Mouse (Mus musculus) neutrophil, adult 5-6 weeks (primary cell): ENCODE measurements around the gene Grm5. TPM values are rescaled to one million over a fixed set of nuclear protein-coding genes. Genes with fewer than 3 reads are reported as not detected.
A peak's percentile ranks its signal among the peaks of the same experiment; 100 is the strongest.

Experiments used
- ATAC-seq: fragments of 151-379, 151-347 bp; 2 replicates; pipeline ENCODE4 v1.8.0; 2017; ENCODE audit warnings: mild to moderate bottlenecking, moderate TSS enrichment; ENCODE audit not compliant: insufficient number of reproducible peaks, poor library complexity, low FRiP score, severe bottlenecking; ENCODE audit errors: extremely low read depth
- total RNA-seq: library from RNA; stranded (forward); fragments of 200-1000 nt; gene quantifications from 2 replicates; pipeline ENCODE4 v1.2.3, GENCODE M21; 2017

Gene Grm5
- total RNA-seq, 1 experiment from 2014 or later, result 0.47 TPM

DNA sequence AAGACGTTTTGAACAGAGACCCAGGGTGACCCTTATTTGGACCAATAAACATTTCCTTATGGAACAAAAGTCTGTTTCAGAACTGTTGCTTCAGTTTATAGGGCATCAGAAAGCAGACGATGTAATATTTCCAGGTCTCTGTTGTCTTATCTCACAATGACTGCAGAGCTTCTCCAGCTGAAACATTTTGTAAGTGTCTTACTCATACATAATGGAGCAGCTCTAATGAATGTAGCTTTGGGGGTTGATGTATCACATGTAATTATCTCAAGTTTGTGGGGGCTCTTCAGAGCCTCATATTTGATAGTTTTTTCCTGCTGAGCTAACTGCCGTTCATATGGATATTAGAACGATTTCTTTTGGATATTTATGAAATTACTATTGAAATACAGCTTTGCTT lies 250.7 kb downstream of the Grm5 start:
- ATAC-seq, result no peak

DNA sequence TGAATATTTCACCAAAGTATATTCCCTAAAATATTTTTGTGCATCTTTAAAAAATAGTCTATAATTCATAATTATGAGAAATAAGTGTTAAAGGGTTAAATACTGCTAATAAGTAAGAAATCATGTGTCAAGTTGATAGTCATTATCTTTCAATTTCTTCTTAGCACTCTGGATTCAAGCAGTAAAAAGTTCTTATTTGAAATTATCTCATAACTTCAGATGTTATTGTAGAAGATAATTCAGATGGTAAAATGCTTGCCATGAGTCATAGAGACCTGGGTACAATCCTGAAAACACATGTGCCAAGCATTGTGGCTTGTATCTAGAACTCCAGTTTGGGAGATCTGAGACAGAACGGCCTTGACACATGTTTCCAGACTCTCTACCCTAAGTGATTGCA lies 254.6 kb downstream of the Grm5 start:
- no peak for ATAC-seq

DNA sequence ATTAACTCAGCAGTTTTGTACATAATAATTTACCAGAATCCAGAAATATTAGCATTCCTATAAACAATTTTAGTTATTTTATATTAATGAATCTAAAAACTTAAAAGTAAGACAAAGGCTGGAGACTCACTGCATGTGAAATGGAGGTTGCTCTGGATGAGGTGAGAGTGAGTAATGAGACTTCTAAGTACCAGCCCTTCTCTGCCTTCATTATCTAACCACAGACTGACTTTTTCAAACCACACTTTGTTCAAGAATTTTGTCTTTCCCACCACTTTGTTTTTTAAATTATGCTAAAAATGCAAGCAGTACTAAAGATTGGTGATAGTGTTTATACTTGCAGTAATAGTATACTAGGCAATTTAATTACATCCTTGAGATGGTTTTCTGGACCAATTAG lies 259.5 kb downstream of the Grm5 start:
- no peak for ATAC-seq

DNA sequence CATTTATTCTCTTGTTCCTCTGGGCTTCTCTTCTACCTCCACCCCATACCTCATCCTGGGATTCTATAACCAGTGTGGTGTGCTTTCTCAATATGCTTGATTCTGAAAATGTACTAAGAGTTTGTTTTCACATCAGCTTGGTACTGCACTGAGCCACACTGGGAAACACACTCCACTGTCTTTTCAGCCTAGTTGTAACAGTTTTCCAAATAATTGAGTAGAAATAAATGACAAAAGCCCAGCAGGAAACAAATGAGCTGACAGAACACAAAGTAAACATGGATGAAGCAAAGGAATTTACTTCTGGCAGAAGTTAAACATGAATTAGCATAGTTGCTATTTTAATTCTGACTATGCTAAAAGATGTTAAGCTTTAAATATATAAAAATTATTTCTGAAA lies 262.1 kb downstream of the Grm5 start:
- no peak for ATAC-seq

DNA sequence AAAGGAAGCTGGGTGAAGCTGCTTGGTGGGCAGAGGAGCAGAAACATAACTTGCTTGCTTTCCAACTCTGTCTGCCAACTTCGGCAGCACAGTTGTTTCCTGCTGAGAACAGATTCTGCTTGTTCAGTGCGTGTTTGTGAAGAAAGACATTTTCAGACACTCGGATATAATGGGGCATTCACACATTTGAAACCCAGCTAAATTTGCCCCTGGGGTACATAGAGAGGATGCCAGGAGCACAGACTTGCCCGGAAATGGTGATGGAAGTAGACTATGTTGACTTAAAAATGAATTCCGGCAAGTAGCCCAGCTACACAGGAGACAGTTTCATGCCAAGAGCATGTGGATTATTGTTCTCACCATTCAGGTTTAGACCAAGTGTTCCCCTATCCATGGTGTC lies 342.0 kb downstream of the Grm5 start:
- ATAC-seq, result no peak

DNA sequence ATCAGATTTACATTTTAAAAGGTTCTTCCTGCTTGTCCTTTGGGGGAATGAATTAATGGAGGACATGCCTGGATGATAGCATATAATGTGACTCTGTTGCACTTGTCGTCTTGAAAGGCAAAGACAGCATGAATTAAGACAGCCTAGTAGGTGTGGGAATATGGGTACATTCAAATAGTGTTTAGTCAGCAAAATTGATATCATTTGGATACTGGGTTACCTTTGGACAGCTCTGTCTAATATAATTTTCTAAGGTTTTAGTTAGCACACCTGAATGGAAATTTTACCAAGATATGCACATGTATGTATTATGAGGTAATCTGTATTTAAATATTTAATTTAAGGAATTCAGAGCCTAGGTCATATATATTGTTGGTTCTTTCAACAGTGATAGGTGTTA lies 353.4 kb downstream of the Grm5 start:
- ATAC-seq, result no peak

DNA sequence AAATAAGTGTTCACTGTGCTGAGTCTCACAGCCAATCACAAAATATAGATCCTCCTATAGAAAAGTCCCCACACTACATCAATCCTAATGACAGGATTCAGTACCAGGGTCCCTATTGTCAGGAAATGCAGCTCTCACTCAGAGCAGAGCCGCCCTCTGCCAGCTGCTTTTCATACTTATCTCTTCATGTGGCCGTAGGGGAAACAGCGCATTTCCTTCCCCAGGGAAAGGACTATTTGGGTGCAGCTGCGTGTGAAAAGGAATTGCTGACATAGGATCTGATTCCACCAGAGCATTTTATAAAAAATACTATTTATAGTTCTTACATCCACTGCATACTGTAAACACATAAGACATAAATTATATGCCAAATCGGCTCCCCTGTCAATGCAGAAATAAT lies 354.3 kb downstream of the Grm5 start:
- ATAC-seq, result no peak

DNA sequence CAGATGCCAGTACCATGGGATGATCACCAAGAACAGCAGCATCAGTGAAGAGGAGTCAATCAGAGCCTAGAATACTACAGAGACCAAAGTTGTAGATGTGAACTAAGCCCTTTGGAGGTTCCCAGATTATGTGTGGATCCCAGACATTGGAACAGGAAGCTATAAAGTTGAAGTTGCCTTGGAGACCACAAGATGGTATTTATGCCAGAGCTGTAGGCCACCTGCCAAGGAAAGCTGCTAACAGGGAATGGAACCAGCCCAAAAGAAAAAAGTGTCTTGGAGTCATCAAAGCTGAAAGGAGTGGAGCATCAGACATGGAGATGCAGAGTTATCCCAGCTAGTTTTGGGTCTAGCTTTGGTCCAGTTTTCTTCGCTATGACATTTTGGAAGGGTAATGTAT lies 366.2 kb downstream of the Grm5 start:
- no peak for ATAC-seq

DNA sequence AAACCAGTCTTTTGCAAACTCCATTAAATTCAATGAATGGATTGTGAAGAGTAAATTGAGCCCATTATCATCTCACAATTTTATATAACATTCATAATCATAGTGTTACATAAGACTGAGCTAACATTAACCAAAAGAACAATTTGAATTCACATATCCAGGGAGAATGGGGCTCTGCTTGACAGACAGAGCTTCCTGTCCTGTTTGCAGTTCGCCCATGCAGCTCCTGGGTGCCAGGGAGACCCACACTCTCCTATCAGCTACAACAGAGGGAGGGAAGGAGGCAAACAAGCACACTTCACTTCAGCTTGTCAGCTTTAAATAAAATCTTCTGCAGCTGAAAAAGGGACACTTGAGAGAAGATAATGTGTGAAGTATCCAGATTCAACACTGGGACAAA lies 389.2 kb downstream of the Grm5 start:
- ATAC-seq, result no peak

DNA sequence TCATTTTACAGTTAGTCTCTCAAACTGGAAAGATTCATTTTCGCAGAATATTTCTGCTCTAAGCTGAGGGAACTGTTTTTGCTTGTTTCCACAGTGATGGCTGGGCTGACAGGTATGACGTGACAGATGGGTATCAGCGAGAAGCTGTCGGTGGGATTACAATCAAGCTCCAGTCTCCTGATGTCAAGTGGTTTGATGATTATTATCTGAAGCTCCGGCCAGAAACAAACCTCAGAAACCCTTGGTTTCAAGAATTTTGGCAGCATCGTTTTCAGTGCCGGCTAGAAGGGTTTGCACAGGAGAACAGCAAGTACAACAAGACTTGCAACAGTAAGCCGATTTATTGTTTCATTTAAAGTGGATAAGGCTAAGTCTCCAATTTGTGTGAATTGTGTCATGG lies 391.1 kb downstream of the Grm5 start:
- ATAC-seq, result no peak

DNA sequence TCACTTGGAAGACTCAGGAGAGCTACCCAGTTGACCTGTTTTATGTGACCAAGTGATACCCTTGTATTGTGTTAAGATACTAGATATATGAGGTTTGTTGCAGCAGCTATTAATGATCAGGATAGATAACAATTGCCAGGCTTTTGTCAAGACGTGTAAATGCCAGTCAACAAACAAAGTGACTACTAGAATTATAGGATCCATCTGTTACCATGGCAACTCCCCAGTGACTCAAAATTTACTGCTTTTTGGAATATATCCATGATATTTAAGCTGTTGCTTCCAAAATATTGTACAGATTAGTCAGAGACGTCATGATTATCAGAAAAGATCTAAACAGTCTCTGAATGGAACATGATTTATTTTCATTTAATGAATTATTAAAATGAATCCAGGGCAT lies 399.5 kb downstream of the Grm5 start:
- ATAC-seq, result no peak

DNA sequence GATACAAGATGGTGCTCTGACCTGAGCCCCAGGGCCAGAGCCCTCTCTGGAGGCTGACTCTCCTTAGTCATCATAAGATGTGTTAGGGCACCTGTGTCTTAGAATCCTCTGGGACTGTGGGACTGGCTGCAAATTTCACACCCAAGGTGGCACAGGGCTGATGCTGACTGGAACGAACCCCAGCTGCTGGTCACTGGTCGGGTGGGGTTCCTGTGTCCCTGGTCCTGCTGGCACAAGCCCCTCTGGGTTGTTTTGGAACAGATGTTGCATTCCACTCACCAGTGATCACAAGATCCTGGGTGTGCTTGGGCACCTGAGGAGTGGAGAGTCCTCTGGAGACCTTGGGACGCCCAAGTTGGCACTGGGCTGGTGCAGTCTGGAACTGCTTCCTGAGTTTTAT lies 430.5 kb downstream of the Grm5 start:
- ATAC-seq, result no peak

DNA sequence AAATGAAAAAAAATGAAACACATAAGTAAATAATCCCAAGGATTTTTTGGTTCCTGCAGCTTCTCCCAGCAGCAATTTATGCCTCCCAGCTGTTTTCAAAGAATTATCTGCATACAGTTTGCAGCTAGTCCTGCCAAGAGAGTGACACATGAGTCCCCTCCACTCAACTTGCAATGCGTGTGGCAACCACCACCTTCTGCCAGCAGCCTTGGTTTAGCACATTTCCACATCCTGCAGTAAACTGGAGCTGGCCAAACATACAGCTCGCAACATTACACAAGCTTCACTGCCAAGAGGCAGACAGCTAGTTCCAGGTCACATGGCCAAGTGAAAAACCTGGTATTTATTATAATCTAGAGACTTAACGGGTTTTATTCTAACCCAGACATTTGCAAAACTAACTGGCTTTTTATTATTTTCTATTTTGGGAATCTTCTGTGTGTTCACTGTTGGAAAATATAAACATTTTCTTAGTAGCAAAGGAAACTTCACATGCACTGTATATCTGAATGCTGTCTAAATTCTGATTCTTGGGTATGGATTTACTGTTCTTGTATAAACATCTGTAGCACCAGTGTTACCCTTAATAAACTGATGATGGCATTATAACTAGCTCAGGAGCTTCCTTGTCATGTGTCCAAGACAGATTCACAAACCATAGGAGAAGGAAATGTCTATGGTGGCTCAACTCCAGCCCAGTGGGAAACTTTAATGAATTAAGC lies 443.6 kb downstream of the Grm5 start:
- ATAC-seq, result no peak

DNA sequence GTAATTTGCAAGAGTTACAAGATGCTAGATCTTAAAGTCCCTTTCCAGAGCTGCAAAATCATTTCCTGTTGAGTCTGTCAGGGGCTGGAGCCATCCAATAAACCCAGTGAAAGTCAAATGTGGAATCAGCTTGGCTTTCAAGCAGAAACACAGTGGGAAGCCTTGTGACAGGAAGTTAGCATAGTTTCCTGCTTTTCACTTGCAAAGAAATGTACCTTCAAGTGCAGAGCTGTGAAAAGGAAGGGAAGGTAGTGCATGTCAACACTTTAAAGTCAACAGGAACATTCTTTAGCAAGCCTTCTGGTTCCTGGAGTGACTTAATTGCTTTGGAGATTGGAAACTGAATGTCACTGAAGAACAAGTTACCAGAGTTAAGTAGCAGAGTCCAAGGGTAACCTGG lies 463.4 kb downstream of the Grm5 start:
- no peak for ATAC-seq

DNA sequence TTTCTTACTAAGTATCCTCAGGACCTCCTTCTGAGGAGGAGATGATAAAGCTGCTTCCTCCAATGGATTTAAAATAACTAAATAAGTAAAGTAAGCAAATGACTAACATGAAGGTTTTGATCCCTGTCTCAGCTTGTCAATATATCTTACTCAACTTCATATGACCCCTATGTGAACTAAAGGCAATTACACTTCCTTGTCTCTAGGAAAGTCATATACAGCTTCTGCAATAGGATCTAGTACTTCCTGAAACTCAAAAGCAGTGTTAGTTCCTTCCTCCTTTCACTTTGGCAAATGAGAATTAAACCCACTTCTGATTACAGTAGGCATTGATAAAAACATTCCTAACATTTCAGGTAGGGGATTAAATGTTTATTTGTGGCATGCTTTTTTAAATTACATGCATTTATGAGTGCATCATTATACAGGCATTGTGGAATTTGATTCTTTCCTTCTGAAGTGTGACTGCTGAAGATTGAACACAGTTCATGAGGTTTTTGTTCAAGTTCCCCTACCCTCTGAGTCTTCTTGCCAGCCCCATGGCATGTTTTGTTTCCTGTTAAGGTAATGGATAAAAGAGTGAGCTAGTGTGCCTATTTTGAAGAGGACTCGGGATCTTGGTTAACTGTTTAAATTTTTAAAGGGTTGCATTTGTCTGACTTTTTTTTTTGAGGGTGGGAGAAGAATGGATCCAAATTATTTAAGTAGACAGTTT lies 470.4 kb downstream of the Grm5 start:
- no peak for ATAC-seq

DNA sequence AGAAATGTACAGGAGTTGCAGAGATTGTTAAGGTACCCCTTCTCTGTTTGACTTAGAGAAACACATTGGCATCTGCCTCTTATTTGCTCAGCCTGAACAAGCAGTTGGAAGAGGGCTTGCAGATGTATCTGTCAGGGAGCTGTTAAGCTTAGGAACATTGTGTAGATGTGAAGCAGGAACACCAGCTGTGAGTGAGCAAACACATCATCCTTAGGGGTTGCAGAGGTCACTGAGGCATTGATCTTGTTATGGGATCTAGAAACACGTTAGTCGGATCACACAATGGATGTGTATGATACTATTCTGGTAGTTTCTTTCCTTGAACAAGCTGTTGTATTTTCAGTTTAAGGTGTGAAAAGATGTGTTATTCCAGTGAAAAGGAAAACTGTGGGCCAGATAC lies 472.5 kb downstream of the Grm5 start:
- no peak for ATAC-seq

DNA sequence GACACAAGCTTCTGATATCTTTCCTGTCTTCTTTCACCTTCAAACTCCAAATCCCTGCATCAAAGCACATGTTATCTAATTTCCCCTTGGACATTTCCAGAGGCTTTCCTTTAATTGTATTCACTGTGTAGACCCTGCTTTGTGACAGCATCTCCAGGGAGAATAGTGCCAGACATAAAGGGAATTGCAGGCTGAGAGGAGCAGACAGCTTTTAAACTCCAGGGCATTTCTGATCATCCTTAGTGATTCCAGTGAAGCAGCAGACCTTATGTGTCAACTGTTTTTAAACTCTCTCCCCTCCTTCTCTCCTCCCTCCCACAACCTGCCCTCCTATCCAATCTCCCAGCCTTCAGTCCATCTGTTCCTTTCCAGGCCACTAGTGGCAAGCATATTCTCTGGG lies 507.1 kb downstream of the Grm5 start:
- ATAC-seq, result no peak

DNA sequence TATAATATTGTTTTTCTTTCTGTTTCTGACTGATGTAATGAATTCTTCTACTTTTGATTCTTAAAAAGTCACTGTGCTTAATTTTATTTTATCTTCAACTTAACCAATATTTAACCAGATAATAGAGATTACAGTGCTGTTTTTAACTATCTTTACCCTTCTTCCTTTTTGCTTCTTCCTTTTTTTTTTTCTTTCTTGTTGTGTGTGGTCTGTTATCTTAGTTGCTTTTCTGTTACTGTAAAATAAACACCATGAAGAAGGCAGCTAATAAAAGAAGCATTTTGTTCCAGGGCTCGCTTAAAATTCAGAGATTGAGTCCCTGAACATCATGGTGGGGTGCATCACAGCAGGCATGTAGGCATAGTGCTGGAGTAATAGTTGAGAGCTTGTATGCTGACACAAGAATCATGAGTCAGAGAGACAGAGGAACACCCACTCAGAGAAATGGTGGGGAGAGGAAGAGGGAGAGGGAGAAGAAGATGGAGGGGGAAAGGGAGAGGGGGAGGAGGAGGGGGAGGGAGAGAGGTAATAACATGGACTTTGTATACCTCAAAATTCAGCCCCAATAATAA lies 512.7 kb downstream of the Grm5 start:
- no peak for ATAC-seq

DNA sequence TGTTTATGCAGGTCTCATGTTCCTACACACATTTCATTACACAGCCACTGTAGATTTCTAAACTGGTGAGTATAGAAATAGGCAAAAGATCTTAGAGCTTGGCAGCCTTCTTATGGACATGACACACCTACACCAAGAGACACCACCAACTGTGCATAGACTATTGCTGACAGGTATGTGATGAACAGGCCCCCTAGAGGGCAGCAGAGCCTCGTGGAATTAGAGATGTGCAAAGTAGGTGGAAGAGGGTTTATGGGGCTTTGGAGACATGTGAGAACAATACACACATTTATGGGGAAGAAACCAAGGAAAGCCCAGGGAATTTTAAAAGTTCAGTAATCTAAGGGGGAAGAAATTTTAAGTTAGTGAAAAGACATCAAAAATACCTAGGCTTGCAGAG lies 513.7 kb downstream of the Grm5 start:
- ATAC-seq, result peak; percentile 97

DNA sequence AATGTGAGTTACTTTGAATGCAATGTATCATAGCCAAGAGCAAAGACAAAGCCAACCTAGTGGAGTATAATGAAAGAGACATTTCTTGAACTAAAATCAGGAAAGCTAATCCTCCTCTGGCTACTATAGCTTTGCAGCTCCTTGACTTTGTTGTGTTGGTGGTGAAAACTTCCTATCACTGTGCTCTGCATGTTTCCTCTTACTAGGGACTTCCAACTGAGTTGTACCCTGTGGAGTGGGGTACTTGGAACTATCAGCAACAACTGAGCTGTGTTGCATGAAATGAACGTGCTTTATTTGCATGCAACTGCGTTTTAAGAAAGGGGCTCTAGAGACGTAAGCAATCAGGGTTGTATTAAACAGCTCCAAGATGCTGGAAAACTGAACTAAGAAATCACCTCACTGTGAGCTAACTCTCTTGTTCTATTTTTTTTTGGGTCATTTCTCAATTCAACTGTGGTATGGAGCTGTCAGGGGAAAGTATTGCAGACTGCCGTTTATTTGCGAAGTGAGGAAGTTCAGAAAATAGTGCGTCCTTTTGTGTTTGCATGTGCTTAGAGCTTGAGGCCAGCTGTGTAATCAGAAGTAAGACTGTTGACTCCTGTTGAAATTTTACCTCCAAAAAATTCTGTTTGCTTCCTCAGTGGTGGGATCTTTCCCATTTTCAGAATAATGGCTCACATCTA lies 532.9 kb downstream of the Grm5 start:
- no peak for ATAC-seq
